Mouse (Mus musculus): ENCODE measurements at regions not wholly inside any gene's neighbourhood (a gene's known extent, or its start where the extent isn't known, plus 50 kb on each side); places are given as distances from the start of the nearest gene placed in this dataset.
"Not testable (repeated sequence)": the region's sequence is repeated elsewhere in the genome, so short reads cannot be mapped to it uniquely, and the experiment has no call there.

DNA sequence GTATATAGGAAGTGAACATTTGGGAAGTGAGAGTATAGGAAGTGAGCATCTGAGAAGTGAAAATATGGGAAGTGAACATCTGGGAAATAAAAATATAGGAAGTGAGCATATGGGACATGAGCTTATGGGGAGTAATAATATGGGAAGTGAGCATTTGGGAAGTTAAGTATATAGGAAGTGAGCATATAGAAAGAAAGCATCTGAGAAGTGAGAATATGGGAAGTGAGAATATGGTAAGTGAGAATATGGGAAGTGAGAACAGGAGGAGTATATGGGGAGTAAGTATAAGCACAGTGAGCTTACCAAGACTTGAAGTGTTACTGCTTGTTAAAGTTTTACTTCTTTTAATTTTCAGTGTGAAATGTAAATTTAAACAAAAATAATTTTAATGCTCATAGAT is 239.3 kb upstream of the Ngly1 start:
- Histone ChIP-seq H3K36me3 (no peaks in the 10 kb centered on the region), H3K4me3 (no peak overlapping the region), H3K27me3 (ENCODE audit: insufficient read depth, poor library complexity, severe bottlenecking) (no peaks in the 10 kb centered on the region), H3K27ac (no peak overlapping the region), H3K9me3 (peaks cover 6% of the 10 kb centered on the region; the same call in 1 of the 2 replicates), H3K4me1 (replicated peaks) (no peaks in the 10 kb centered on the region)
- no peak for DNase-seq (ENCODE audit: low spot score)

DNA sequence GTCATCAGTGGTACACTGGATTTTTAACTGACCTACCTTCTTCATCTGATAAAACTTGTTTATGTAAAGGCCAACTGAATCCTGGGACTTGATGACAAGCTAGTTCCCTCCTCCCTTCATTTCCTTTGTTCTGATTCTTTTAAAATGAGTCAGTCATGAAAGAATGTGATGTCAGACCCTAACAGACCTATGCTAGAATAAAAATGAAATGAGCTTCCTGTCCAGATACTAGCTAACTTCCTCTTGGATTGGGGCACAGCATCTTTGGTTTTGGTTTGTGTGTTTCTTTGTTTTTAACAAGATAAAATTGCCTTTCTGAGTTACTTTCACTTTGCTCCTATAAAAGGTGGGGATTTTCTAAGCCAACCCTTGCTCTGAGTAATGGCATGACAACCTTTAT is 225.2 kb upstream of the Ngly1 start:
- Histone ChIP-seq H3K9me3 (no peaks in the 10 kb centered on the region), H3K27ac (no peak overlapping the region), H3K27me3 (ENCODE audit: insufficient read depth, poor library complexity, severe bottlenecking) (no peaks in the 10 kb centered on the region), H3K4me1 (replicated peaks) (no peaks in the 10 kb centered on the region), H3K4me3 (no peak overlapping the region), H3K36me3 (no peaks in the 10 kb centered on the region)
- no peak for DNase-seq (ENCODE audit: low spot score)

GRCm38 (mm10) chr14:16037771-16038170 is 211.3 kb upstream of the Ngly1 start:
- no peaks in the 10 kb centered on the region for H3K27me3 ChIP-seq (ENCODE audit: insufficient read depth, poor library complexity, severe bottlenecking)
- H3K4me1 ChIP-seq (replicated peaks) = no peaks in the 10 kb centered on the region
- H3K9me3 ChIP-seq = no peaks in the 10 kb centered on the region
- no peak overlapping the region for H3K27ac ChIP-seq
- no peak for DNase-seq (ENCODE audit: low spot score)
- H3K4me3 ChIP-seq = no peak overlapping the region
- no peaks in the 10 kb centered on the region for H3K36me3 ChIP-seq

- no peaks in the 10 kb centered on the region for H3K9me3 ChIP-seq
- no peak overlapping the region for H3K27ac ChIP-seq
- 60% methylated on average over 1 of the region's 1 CpGs for WGBS
- H3K4me3 ChIP-seq = no peak overlapping the region
- H3K27me3 ChIP-seq (ENCODE audit: insufficient read depth, poor library complexity, severe bottlenecking) = no peaks in the 10 kb centered on the region
- H3K36me3 ChIP-seq = no peaks in the 10 kb centered on the region
- H3K4me1 ChIP-seq (replicated peaks) = no peaks in the 10 kb centered on the region
- no peak for DNase-seq (ENCODE audit: low spot score)
Measured at GRCm38 (mm10) chr14:16038336-16038735, 210.7 kb upstream of the Ngly1 start.

- DNase-seq (ENCODE audit: low spot score) = no peak
- H3K4me1 ChIP-seq (replicated peaks) = no peaks in the 10 kb centered on the region
- H3K27me3 ChIP-seq (ENCODE audit: insufficient read depth, poor library complexity, severe bottlenecking) = no peaks in the 10 kb centered on the region
- H3K9me3 ChIP-seq = no peaks in the 10 kb centered on the region
- H3K27ac ChIP-seq = no peak overlapping the region
- H3K4me3 ChIP-seq = no peak overlapping the region
- no peaks in the 10 kb centered on the region for H3K36me3 ChIP-seq
Measured at GRCm38 (mm10) chr14:16044466-16044865, 204.6 kb upstream of the Ngly1 start.

DNA sequence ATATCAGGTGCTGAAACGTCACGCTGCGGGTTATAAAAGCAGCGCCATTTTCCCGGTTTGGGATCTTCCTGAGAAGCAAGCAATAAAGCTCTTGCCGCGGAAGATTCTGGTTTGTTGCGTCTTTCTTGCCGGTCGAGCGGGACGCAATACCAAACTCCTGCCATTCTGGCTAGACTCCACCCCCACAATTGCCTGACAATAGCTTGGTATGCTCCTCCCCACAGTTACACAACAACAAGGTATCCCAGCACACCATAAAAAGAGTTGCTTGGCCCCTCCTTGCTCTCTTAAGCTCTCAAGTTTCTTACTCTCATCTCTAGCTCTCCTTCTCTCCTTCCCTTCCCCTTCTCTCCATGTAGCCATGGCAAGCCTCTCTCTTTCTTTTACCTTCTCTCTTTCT is 176.5 kb upstream of the Ngly1 start:
- not testable (repeated sequence) for H3K4me1 ChIP-seq (replicated peaks); H3K36me3 ChIP-seq; H3K9me3 ChIP-seq; H3K27me3 ChIP-seq (ENCODE audit: insufficient read depth, poor library complexity, severe bottlenecking); DNase-seq (ENCODE audit: low spot score); H3K4me3 ChIP-seq; H3K27ac ChIP-seq
- 96% methylated on average over 8 of the region's 12 CpGs for WGBS

GRCm38 (mm10) chr14:16074089-16074488 is 175.0 kb upstream of the Ngly1 start:
- 80% methylated on average over 1 of the region's 1 CpGs for WGBS
- Histone ChIP-seq H3K27me3 (ENCODE audit: insufficient read depth, poor library complexity, severe bottlenecking) (no peaks in the 10 kb centered on the region), H3K4me3 (no peak overlapping the region), H3K9me3 (peaks cover 4% of the 10 kb centered on the region; the same call in 1 of the 2 replicates), H3K36me3 (no peaks in the 10 kb centered on the region), H3K27ac (no peak overlapping the region), H3K4me1 (replicated peaks) (no peaks in the 10 kb centered on the region)
- DNase-seq (ENCODE audit: low spot score) = no peak

DNA sequence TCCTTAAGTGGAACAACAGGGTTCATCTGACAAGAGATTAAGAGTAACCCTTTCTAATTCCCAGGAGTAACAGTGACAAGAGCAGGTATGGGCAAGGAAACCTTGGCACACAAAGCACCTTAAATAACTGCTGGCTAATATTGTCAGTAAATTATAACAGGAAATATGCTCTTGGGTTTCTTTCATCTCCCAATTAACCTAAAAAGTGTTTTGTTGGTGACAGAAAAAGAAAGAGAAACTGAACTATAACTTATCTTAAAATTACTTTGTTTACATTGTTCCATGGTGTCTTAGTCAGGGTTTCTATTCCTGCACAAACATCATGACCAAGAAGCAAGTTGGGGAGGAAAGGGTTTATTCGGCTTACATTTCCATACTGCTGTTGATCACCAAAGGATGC is 170.0 kb upstream of the Ngly1 start:
- H3K4me3 ChIP-seq = no peak overlapping the region
- no peak for DNase-seq (ENCODE audit: low spot score)
- 86% methylated on average over 1 of the region's 1 CpGs for WGBS

DNA sequence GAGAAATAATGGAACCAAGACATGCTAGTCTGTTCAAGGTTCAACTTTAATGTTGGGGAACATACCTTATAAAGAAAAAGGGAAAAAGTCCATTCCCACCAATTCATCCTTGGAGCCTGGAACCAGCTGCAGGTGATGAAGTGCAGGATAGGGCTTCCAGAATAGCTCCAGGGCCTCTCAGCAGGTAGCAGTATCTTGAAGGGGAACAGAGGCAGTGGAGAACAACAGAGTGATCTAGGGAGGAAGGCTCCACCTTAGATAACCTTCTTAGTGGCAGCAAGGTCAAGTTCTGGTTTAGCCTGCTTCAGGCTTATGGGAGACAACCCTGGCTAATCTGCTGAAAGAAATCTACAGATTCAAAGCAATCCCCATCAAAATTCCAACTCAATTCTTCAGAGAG is 161.8 kb upstream of the Ngly1 start:
- not testable (repeated sequence) for H3K4me3 ChIP-seq; H3K4me1 ChIP-seq (replicated peaks); H3K27me3 ChIP-seq (ENCODE audit: insufficient read depth, poor library complexity, severe bottlenecking); H3K9me3 ChIP-seq; DNase-seq (ENCODE audit: low spot score); H3K27ac ChIP-seq; H3K36me3 ChIP-seq

More for the DNA sequence above, 170.0 kb upstream of the Ngly1 start:
- Histone ChIP-seq H3K9me3 (no peaks in the 10 kb centered on the region), H3K27me3 (ENCODE audit: insufficient read depth, poor library complexity, severe bottlenecking) (no peaks in the 10 kb centered on the region), H3K27ac (no peak overlapping the region), H3K36me3 (no peaks in the 10 kb centered on the region), H3K4me1 (replicated peaks) (no peaks in the 10 kb centered on the region)

DNA sequence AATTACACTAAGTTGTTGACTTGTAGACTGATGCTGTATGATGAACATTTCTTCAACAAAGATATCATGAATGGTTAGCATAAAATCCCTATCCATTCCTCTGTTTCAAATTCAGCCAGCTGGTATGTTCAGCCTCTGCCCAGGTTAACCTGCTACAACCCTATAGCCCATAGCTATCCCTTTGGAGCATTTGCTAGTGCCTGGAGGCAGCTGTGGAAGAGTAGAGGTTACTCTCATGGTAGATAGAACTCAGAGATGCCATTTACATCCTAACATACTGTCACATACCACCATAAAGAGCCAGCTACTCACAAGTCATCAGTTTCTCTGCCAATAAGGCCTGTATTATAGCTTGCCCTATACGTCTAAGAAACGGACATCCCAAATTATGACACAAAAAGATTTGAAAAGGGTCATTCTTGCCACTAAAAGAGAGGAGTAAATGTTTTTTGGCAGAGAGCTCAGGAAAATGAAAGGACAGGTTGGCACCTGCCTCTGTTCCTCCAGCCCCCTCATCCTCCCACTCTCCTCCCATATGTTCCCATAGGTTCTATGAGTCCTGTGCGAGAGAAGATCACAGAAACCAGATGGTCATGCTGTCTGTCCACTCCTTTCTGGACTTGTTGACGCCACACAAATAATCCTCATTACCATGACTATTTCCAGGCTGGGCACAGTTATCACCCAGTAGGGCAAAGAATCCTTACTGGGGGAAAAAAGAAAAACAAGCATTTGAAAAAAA is 156.5 kb upstream of the Ngly1 start:
- H3K9me3 ChIP-seq = no peaks in the 10 kb centered on the region
- DNase-seq (ENCODE audit: low spot score) = no peak
- H3K4me1 ChIP-seq (replicated peaks) = no peaks in the 10 kb centered on the region
- H3K36me3 ChIP-seq = no peaks in the 10 kb centered on the region
- 92% methylated on average over 4 of the region's 4 CpGs for WGBS
- H3K4me3 ChIP-seq = no peak overlapping the region
- H3K27me3 ChIP-seq (ENCODE audit: insufficient read depth, poor library complexity, severe bottlenecking) = no peaks in the 10 kb centered on the region
- no peak overlapping the region for H3K27ac ChIP-seq

DNA sequence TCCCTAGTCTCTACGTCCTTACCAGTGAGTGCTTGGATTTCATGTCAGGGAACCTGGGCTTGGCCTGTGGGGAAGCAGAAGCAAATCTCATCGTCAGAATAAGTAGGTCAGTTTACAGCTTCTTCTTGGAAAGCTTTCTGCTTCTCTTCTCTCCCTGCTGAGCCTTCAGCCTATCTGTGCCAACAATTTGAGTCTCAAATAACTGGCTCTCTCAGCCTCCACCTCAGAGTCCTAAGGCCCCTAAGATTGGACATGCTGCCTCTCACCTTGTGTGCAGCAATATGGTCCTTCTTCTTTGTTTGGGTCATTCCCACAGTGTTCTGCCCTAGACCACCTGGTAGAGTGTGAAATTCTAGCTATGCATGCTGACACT is 156.0 kb upstream of the Ngly1 start:
- no peaks in the 10 kb centered on the region for H3K4me1 ChIP-seq (replicated peaks)
- no peaks in the 10 kb centered on the region for H3K36me3 ChIP-seq
- DNase-seq (ENCODE audit: low spot score) = no peak
- no peaks in the 10 kb centered on the region for H3K9me3 ChIP-seq
- WGBS = 59% methylated on average over 2 of the region's 2 CpGs
- no peak overlapping the region for H3K27ac ChIP-seq
- no peaks in the 10 kb centered on the region for H3K27me3 ChIP-seq (ENCODE audit: insufficient read depth, poor library complexity, severe bottlenecking)
- no peak overlapping the region for H3K4me3 ChIP-seq

DNA sequence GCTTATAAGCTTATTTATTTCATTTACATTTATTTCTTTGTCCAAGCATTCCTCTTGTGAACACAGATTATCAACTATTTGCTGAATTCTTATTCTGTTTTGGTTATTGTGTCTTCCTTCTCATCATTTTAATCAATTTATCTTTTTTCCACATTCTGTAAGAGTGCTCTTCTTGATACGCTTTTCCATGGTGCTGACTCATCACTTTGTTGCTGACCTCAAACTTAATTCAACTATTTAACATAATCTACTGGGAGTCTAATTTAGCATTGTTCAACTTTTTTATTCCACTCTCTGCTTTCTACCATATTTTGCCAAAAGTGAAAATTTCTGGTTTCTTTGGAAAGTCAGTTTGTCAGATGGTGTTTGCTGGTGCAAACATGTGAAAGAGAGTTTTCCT is 139.7 kb upstream of the Ngly1 start:
- H3K4me3 ChIP-seq = no peak overlapping the region
- DNase-seq (ENCODE audit: low spot score) = no peak
- H3K27me3 ChIP-seq (ENCODE audit: insufficient read depth, poor library complexity, severe bottlenecking) = no peaks in the 10 kb centered on the region
- WGBS = 92% methylated on average over 1 of the region's 1 CpGs
- H3K4me1 ChIP-seq (replicated peaks) = no peaks in the 10 kb centered on the region
- H3K27ac ChIP-seq = no peak overlapping the region
- no peaks in the 10 kb centered on the region for H3K36me3 ChIP-seq
- no peaks in the 10 kb centered on the region for H3K9me3 ChIP-seq

- Histone ChIP-seq H3K27me3 (ENCODE audit: insufficient read depth, poor library complexity, severe bottlenecking) (no peaks in the 10 kb centered on the region), H3K27ac (no peak overlapping the region), H3K4me1 (replicated peaks) (no peaks in the 10 kb centered on the region), H3K9me3 (no peaks in the 10 kb centered on the region), H3K4me3 (no peak overlapping the region), H3K36me3 (no peaks in the 10 kb centered on the region)
- DNase-seq (ENCODE audit: low spot score) = no peak
- 92% methylated on average over 3 of the region's 3 CpGs for WGBS
Measured at GRCm38 (mm10) chr14:16132672-16133071, 116.4 kb upstream of the Ngly1 start.

DNA sequence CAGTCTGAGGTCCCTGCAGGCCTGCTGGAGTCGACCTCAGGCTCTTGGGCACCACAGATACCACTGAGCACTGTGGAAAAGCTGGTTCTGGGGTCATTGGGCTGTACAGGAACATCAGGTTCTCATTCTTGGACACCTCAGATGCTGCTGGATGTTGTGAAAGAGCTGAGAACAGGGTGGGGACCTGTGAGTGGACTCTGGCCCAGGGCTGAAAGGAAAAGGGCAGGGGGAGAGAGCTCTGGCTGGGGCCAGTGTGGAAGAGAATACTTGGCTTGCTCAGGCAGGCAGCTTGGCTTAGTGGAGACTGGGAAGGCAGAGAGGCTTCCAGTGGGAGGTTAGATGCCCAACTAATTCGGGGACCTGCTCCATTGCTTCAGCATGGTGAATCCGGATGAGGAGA is 115.7 kb upstream of the Ngly1 start:
- Histone ChIP-seq H3K9me3 (no peaks in the 10 kb centered on the region), H3K4me1 (replicated peaks) (no peaks in the 10 kb centered on the region)
- 80% methylated on average over 3 of the region's 3 CpGs for WGBS

More for the DNA sequence above, 115.7 kb upstream of the Ngly1 start:
- Histone ChIP-seq H3K36me3 (no peaks in the 10 kb centered on the region), H3K4me3 (no peak overlapping the region), H3K27me3 (ENCODE audit: insufficient read depth, poor library complexity, severe bottlenecking) (no peaks in the 10 kb centered on the region), H3K27ac (no peak overlapping the region)
- no peak for DNase-seq (ENCODE audit: low spot score)

Data from hindbrain, embryonic 10.5 days (tissue).